Mouse (Mus musculus) megakaryocyte, embryonic 14.5 days (primary cell): ENCODE data around the gene Gm12355. TPM values are rescaled to one million over a fixed set of nuclear protein-coding genes. Genes with fewer than 3 reads are reported as not detected.

Experiments used
- H3K27me3 ChIP-seq: replicated peaks from 2 replicates; pipeline ENCODE3; 2012; ENCODE audit warnings: inconsistent platforms
- H3K36me3 ChIP-seq: replicated peaks from 2 replicates; pipeline ENCODE3; 2012; ENCODE audit warnings: low read length, inconsistent platforms, mixed read lengths
- H3K4me1 ChIP-seq: 2 replicates; pipeline ENCODE4 v1.6.1; 2012; ENCODE audit warnings: inconsistent platforms
- H3K4me3 ChIP-seq: replicated peaks from 2 replicates; pipeline ENCODE3; 2012; ENCODE audit warnings: moderate library complexity, mild to moderate bottlenecking, inconsistent platforms
- H3K9me3 ChIP-seq: 2 replicates; pipeline ENCODE4 v1.6.1; 2012; ENCODE audit warnings: inconsistent platforms
- FLI1 ChIP-seq: IDR thresholded peaks from 2 replicates; pipeline ENCODE4 v1.6.1; 2012; ENCODE audit warnings: low read length, inconsistent platforms, mixed read lengths
- GATA1 ChIP-seq: IDR thresholded peaks from 3 replicates; pipeline ENCODE4 v1.6.1; 2012; ENCODE audit warnings: mixed read lengths, low read length, inconsistent platforms, borderline replicate concordance
- polyA plus RNA-seq: library from polyadenylated mRNA; stranded (reverse); fragments of >175 nt; gene quantifications from 2 replicates; pipeline ENCODE4 v1.2.3, GENCODE M21; 2012; ENCODE audit warnings: low replicate concordance; ENCODE audit not compliant: insufficient read depth

Gm12355 gene
- polyA plus RNA-seq, 1 experiment = not detected

DNA sequence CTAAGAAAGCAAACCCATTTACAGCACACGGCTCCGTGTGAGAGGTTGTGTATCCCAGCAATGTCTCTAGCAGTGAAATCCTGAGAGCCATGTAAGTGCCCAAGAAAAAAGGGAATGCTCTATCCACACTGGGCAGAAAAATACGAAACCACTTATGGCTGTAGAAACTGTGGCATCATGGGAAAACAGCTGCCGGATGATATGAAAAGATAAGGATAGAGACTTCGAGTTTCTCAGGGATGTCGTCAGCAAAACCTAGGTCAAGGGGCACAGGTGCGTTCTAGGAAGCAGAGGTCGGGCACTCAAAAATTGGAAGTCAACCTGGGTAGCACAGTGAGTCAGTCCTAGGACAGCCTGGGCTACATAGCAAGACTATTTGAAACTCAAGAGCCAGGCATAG, 36.2 kb downstream of the Gm12355 start:
- Histone ChIP-seq H3K9me3 (no peaks in the 10 kb centered on the region), H3K36me3 (peaks cover 16% of the 10 kb centered on the region), H3K4me1 (peaks cover 63% of the 10 kb centered on the region), H3K27me3 (peaks cover 17% of the 10 kb centered on the region), H3K4me3 (peak overlapping the region; percentile 93)
- TF ChIP-seq GATA1 (no peak), FLI1 (no peak)

GRCm38 (mm10) chr11:98588833-98589281, 36.6 kb downstream of the Gm12355 start:
- peaks cover 68% of the 10 kb centered on the region for H3K4me1 ChIP-seq

GRCm38 (mm10) chr11:98587684-98588546, 37.5 kb downstream of the Gm12355 start:
- H3K4me3 ChIP-seq = peak overlapping the region; percentile 93
- H3K4me1 ChIP-seq = peaks cover 77% of the 10 kb centered on the region
- no peaks in the 10 kb centered on the region for H3K9me3 ChIP-seq
- H3K36me3 ChIP-seq = peaks cover 28% of the 10 kb centered on the region
- TF ChIP-seq FLI1 (no peak), GATA1 (0 out of 3 replicates have a peak, but pooled peaks have one; percentile 34)
- H3K27me3 ChIP-seq = peaks cover 11% of the 10 kb centered on the region

More at GRCm38 (mm10) chr11:98588833-98589281, 36.6 kb downstream of the Gm12355 start:
- no peak for TF ChIP-seq GATA1
- no peak for TF ChIP-seq FLI1
- peak overlapping the region; percentile 93 for H3K4me3 ChIP-seq
- peaks cover 14% of the 10 kb centered on the region for H3K27me3 ChIP-seq
- peaks cover 20% of the 10 kb centered on the region for H3K36me3 ChIP-seq
- H3K9me3 ChIP-seq = no peaks in the 10 kb centered on the region

- TF ChIP-seq FLI1 = no peak
- Histone ChIP-seq H3K4me1 (peaks cover 79% of the 10 kb centered on the region), H3K9me3 (no peaks in the 10 kb centered on the region), H3K36me3 (peaks cover 37% of the 10 kb centered on the region), H3K4me3 (peak within 1 kb of the TSS; percentile 93), H3K27me3 (peaks cover 5% of the 10 kb centered on the region)
Measured at GRCm38 (mm10) chr11:98586892-98587563, 38.4 kb downstream of the Gm12355 start, which contains the start of gene Ormdl3. Gene Ormdl3, minus strand, starts transcription at chr11:98587368.

DNA sequence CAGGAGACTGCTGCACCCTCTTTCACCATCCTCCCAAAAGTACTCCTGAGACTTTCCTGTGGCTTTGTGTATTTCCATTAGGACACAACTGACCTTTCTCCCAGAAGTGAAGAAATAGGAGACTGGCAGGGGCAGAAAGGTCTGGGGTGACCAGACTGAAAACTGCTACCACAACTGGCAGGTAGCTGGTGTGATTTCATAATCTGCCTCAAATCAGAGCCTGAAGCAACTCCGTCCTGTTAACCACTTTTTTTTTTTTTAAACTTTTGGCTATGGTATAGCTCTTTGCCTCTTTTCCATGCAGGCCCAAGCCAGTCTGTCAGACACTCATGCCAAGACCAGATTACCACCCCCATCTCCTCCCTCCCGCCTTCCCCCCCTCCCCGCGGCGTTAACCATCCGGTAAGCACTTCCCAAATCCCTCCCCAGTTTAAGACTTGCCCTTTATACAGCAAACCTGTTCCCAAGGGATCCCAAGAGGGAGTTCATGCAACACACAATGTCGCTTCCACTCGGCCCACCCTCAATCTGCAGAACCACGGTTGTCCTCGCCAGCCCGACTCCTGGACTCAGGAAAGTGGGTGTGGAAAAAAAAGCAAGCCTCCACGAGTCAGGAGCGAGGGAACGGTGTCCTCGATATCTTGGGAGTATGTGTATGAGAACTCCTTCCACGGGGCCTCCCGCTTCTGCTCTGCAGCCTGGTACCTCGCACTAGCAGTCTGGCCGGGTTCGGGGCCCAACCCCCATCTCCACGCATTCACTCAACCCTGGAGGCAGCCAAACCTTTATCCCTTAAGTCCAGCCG, 39.2 kb downstream of the Gm12355 start:
- Histone ChIP-seq H3K27me3 (peaks cover 3% of the 10 kb centered on the region), H3K4me3 (peak overlapping the region; percentile 93), H3K4me1 (peaks cover 82% of the 10 kb centered on the region), H3K36me3 (peaks cover 39% of the 10 kb centered on the region), H3K9me3 (no peaks in the 10 kb centered on the region)
- TF ChIP-seq FLI1 (no peak), GATA1 (no peak)

- Histone ChIP-seq H3K4me3 (peak overlapping the region; percentile 93), H3K27me3 (no peaks in the 10 kb centered on the region), H3K9me3 (no peaks in the 10 kb centered on the region), H3K4me1 (peaks cover 90% of the 10 kb centered on the region), H3K36me3 (peaks cover 53% of the 10 kb centered on the region)
- no peak for TF ChIP-seq GATA1
- no peak for TF ChIP-seq FLI1
Measured at GRCm38 (mm10) chr11:98584629-98585177, 40.8 kb downstream of the Gm12355 start.

- H3K4me3 ChIP-seq = peak overlapping the region; percentile 93
- H3K27me3 ChIP-seq = no peaks in the 10 kb centered on the region
- H3K4me1 ChIP-seq = peaks cover 90% of the 10 kb centered on the region
- no peaks in the 10 kb centered on the region for H3K9me3 ChIP-seq
- peaks cover 58% of the 10 kb centered on the region for H3K36me3 ChIP-seq
- TF ChIP-seq GATA1 = no peak
- TF ChIP-seq FLI1 = no peak
Measured at GRCm38 (mm10) chr11:98584146-98584545, 41.3 kb downstream of the Gm12355 start.

DNA sequence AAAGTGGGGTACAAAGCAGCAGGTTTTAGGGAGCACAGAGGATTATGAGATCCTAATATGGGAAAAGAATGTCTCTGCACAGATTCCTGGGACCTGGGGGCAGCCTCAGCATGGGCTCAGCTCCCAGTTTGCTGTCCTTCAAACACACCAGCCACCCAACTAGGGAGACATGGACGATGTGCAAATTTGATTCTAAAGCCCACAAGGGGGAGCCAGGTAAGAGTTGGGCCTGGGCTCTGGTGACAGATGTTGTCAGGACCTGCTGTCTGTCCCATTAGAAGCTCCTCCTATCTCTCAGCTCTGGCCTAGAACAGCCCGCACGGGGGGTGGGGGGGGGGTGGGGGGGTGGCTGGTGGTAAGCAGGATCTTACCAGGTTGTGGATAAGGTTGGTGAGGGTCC, 41.9 kb downstream of the Gm12355 start:
- no peaks in the 10 kb centered on the region for H3K9me3 ChIP-seq
- peaks cover 60% of the 10 kb centered on the region for H3K36me3 ChIP-seq
- H3K4me1 ChIP-seq = peaks cover 89% of the 10 kb centered on the region
- TF ChIP-seq FLI1 (no peak), GATA1 (no peak)
- peak overlapping the region; percentile 93 for H3K4me3 ChIP-seq
- no peaks in the 10 kb centered on the region for H3K27me3 ChIP-seq

DNA sequence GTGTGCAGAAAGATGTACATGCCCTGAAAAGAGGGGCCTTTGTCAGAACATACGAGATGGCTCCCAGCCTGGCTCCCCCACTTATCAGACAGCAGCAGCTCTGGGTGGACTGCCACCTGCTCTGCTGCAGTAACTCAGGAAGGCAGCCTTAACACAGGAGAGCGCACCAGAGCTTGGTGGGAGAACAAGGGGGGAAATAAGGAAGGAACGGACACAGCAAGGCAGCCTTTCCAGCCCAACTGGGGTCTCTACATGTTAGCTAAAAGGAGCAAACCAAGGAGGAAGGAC, 42.3 kb downstream of the Gm12355 start:
- peaks cover 60% of the 10 kb centered on the region for H3K36me3 ChIP-seq
- no peaks in the 10 kb centered on the region for H3K27me3 ChIP-seq
- no peak for TF ChIP-seq GATA1
- peak overlapping the region; percentile 93 for H3K4me3 ChIP-seq
- H3K9me3 ChIP-seq = no peaks in the 10 kb centered on the region
- peaks cover 89% of the 10 kb centered on the region for H3K4me1 ChIP-seq
